Mouse (Mus musculus) intestine, embryonic 16.5 days (tissue): ENCODE measurements around the gene Mmp9. TPM values are rescaled to one million over a fixed set of nuclear protein-coding genes. Genes with fewer than 3 reads are reported as not detected.

Experiments
- ATAC-seq: fragments of 200-750 bp; cut with Nextera tagmentation; 2 replicates; pipeline ENCODE4 v1.8.0; 2017; ENCODE audit warnings: moderate TSS enrichment, moderate library complexity
- H3K27ac ChIP-seq: fragments of 300-500 bp; sonication (generic); 2 replicates; pipeline ENCODE4 v1.5.1; 2014; ENCODE audit warnings: mild to moderate bottlenecking, low read length
- H3K27me3 ChIP-seq: fragments of 300-500 bp; sonication (generic); replicated peaks from 2 replicates; pipeline ENCODE4 v1.6.1; 2014; ENCODE audit warnings: low read length, control low read depth, mixed read lengths; ENCODE audit not compliant: control insufficient read depth, insufficient read depth
- H3K36me3 ChIP-seq: fragments of 300-500 bp; sonication (generic); 2 replicates; pipeline ENCODE4 v1.6.1; 2014; ENCODE audit warnings: low read length, control low read depth; ENCODE audit not compliant: control insufficient read depth, insufficient read depth
- H3K4me1 ChIP-seq: fragments of 300-500 bp; sonication (generic); 2 replicates; pipeline ENCODE4 v1.6.1; 2014; ENCODE audit warnings: low read length, control low read depth, mixed read lengths; ENCODE audit not compliant: control insufficient read depth, insufficient read depth
- H3K4me2 ChIP-seq: fragments of 300-500 bp; sonication (generic); 2 replicates; pipeline ENCODE4 v1.6.1; 2014; ENCODE audit warnings: low read depth, low read length, control low read depth
- H3K4me3 ChIP-seq: fragments of 300-500 bp; sonication (generic); 2 replicates; pipeline ENCODE4 v1.5.1; 2014; ENCODE audit warnings: mild to moderate bottlenecking, low read length
- H3K9ac ChIP-seq: fragments of 300-500 bp; sonication (generic); 2 replicates; pipeline ENCODE4 v1.6.1; 2014; ENCODE audit warnings: low read depth, low read length
- H3K9me3 ChIP-seq: fragments of 300-500 bp; sonication (generic); 2 replicates; pipeline ENCODE4 v1.6.1; 2016; ENCODE audit warnings: low read length, control low read depth; ENCODE audit not compliant: control insufficient read depth
- WGBS: fragments of 180-500 bp; shearing (Covaris S2); extraction: QIAGEN DNeasy Blood & Tissue Kit; methylation state at CpG from one replicate; pipeline ENCODE4 v1.1.7; 2014; 5-methylcytosine and 5-hydroxymethylcytosine counted together
- polyA plus RNA-seq: library from polyadenylated mRNA; unstranded; fragments of >200 nt; fragmentation: Nextera tagmentation; extraction: Ambion mirVana; gene quantifications from 2 replicates; pipeline ENCODE4 v1.2.1, GENCODE M21; 2015

Gene Mmp9
- polyA plus RNA-seq, 1 experiment from 2014 or later, result 7.6 TPM

DNA sequence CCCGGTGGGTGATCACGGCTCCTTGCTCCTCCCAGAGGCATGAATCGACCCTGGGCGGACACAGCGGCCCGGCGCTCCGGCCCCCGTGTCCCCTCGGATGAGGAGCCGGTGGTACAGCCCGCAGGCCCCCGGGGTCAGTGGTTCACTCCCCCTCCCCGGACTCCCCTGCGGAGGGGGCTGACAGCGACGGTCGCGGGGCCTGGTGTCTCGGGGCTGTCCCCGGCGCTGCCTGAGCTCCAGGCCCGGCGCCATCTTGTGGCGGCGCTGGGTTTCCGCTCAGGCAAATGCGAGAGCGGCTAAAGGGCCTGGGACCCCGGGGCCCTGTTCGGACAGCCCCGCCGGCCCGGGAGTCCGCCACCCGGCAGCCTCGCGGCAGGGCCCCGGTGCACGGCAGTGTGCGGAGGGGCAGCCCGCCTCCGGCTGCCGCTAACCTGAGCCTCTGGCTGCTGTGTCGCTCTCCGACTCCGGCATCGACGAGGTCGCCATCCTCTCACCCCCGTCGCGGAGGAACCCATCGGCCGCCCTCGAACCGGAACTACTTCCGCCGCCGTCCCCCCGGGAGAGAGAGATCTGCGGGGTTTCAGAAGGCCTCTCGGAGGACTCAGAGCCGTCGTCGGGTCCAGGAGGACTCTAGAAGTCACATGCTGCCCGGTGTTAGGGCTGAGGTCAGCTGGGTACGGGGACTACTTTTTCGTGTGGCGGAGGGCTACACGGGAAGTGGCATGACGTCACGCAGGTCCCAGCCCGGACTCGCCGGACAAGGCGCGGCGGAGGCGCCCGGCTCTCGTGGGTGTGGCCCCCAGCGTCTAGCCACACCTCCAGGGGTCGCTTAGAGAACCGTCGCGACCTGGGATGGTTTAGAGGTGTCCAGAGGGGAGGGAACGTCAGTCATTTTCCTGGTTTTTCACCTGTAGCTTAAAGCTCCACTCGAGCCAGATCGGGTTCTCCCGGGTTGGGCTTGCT, 29.2 kb upstream of the Mmp9 start, which contains the start of gene Zfp335:
Zfp335 (minus strand) TSS at position 672 of the 963 bp plus-strand sequence.
- Histone ChIP-seq H3K27me3 (no peaks in the 10 kb centered on the region), H3K4me3 (peak within 1 kb of the TSS; percentile 93), H3K36me3 (peaks cover 28% of the 10 kb centered on the region), H3K4me1 (peaks cover 17% of the 10 kb centered on the region), H3K9ac (peak within 1 kb of the TSS; percentile 93), H3K27ac (peak within 1 kb of the TSS; percentile 98), H3K9me3 (peaks cover under 1% of the 10 kb centered on the region; the same call in 1 of the 2 replicates), H3K4me2 (peak within 1 kb of the TSS; percentile 69)
- under 1% methylated on average over 83 of the region's 91 CpGs for WGBS
- ATAC-seq, result peak; percentile 91

DNA sequence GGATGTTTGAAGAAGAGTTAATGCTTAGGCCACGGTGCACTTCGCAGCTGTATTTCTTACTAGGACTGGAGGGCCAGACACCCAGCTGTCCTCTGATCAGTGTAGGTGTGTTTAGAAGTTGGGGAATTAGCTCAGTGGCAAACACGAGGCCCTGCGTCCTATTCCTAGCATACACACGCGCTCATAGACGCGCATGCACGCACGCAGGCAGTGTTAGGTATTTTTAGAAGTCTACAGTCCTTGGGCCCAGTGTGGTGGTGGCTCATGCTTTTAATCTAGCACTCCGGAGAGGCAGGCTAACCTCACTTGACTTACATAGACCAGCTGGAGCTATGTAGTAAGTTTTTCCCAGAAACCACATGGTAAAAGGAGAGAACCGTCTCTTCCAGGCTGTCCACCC, 28.4 kb upstream of the Mmp9 start:
- Histone ChIP-seq H3K4me2 (peak overlapping the region; percentile 64), H3K27me3 (no peaks in the 10 kb centered on the region), H3K4me3 (peak overlapping the region; percentile 93), H3K4me1 (peaks cover 17% of the 10 kb centered on the region), H3K9ac (peak overlapping the region; percentile 93), H3K27ac (peak overlapping the region; percentile 98), H3K9me3 (no peaks in the 10 kb centered on the region), H3K36me3 (peaks cover 20% of the 10 kb centered on the region)
- ATAC-seq, result peak; percentile 52
- WGBS, result 6% methylated on average over 12 of the region's 12 CpGs

DNA sequence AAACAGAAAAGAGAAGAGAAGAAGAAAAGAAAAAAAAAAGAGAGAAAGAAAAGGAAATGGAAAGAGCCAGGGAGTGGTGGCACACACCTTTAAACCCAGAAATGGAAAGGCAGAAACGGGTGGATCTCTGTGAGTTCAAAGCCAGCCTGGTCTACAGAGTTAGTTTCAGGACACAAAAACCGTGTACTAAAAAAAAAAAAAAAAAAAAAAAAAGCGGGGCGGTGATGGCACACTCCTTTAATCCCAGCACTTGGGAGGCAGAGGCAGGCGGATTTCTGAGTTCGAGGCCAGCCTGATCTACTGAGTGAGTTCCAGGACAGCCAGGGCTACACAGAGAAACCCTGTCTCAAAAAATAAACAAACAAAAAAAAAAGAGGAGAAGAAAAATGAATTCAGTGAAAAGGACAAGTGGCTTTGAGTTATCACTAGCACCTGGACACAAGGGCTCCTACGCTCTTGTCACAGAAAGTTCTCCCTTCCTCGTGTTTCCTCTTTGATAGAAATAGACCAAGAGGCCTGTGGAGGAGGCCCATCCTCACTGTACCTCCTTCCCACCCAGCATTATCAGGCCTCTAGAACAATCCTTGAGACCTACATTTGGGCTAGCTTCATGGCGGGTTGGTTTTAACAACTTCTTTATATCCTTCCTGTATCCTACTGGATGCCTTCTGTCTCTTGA, 27.7 kb upstream of the Mmp9 start:
- no peaks in the 10 kb centered on the region for H3K9me3 ChIP-seq
- no peak for ATAC-seq
- peaks cover 17% of the 10 kb centered on the region for H3K4me1 ChIP-seq
- H3K4me2 ChIP-seq, result peak overlapping the region; percentile 64
- 82% methylated on average over 9 of the region's 9 CpGs for WGBS
- no peaks in the 10 kb centered on the region for H3K27me3 ChIP-seq
- H3K4me3 ChIP-seq, result no peak overlapping the region
- H3K9ac ChIP-seq, result peak overlapping the region; percentile 93; the same call in 1 of the 2 replicates
- H3K27ac ChIP-seq, result peak overlapping the region; percentile 98
- peaks cover 13% of the 10 kb centered on the region for H3K36me3 ChIP-seq

DNA sequence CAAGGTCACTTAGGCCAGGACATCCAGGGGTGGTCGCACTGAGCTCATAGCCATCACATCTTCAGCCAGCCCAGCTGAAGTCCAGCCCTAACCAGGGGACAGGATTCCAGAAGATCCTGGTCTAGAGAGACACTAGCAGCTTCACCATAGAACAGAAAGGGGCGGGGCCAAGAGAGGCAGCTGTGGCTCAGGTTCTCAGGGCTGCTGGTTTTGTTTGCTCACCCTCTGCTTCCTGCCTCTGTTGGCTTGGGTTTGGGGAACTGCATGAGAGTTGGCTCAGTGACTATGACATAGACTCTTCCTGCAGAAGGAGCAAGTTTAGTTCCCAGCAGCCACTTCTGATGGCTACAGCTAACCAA, 27.2 kb upstream of the Mmp9 start:
- H3K4me1 ChIP-seq, result peaks cover 17% of the 10 kb centered on the region
- peak overlapping the region; percentile 27; the same call in 1 of the 2 replicates for H3K27ac ChIP-seq
- no peak for ATAC-seq
- H3K4me3 ChIP-seq, result no peak overlapping the region
- H3K9me3 ChIP-seq, result no peaks in the 10 kb centered on the region
- peaks cover 8% of the 10 kb centered on the region for H3K36me3 ChIP-seq
- H3K4me2 ChIP-seq, result no peak overlapping the region
- no peaks in the 10 kb centered on the region for H3K27me3 ChIP-seq
- H3K9ac ChIP-seq, result no peak overlapping the region
- WGBS, result 75% methylated on average over 2 of the region's 2 CpGs

DNA sequence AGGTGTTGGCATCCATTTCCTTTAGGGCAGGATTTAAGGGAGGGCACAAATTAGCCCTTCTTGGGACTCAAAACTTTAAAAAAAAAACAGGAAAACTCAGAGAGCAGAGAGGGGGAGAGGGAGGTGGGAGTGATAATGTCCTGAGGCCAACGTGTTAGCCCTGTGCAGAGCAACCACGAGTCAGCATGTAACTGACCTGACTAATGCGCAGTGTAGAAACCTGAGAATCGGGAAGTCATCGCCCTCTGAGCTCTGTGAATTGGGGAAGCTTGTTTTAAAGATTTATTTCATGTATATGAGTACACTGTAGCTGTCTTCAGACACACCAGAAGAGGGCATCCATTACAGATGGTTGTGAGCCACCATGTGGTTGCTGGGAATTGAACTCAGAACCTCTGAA, 23.8 kb upstream of the Mmp9 start:
- ATAC-seq, result no peak
- no peak overlapping the region for H3K4me2 ChIP-seq
- H3K36me3 ChIP-seq, result 0 out of 2 replicates have a peak, but pooled peaks cover 3% of the 10 kb centered on the region
- no peak overlapping the region for H3K9ac ChIP-seq
- H3K27me3 ChIP-seq, result no peaks in the 10 kb centered on the region
- H3K9me3 ChIP-seq, result no peaks in the 10 kb centered on the region
- 84% methylated on average over 5 of the region's 5 CpGs for WGBS
- no peak overlapping the region for H3K4me3 ChIP-seq
- H3K27ac ChIP-seq, result no peak overlapping the region
- H3K4me1 ChIP-seq, result peaks cover 3% of the 10 kb centered on the region; the same call in 1 of the 2 replicates

DNA sequence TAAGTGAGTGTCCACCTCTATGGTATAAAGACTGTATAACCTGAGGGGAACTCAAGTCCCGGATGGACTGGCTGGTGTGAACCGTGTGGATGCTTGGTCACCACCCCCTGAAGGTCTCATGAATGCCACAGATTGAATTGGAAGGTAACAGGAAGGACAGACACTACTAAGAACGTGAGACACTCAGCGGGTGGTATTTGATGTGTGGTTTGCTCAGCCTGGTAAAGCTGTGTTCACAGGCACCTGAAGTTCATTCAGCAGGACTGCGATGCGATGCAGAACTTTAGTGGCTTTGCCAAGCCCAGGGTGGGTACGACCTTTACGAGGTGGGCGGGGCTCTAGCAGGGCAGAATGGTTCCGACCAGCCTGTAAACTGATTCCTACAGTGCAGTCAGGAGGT, 23.2 kb upstream of the Mmp9 start:
- H3K9ac ChIP-seq, result no peak overlapping the region
- H3K36me3 ChIP-seq, result 0 out of 2 replicates have a peak, but pooled peaks cover 3% of the 10 kb centered on the region
- ATAC-seq, result no peak
- no peak overlapping the region for H3K27ac ChIP-seq
- H3K4me3 ChIP-seq, result no peak overlapping the region
- no peaks in the 10 kb centered on the region for H3K27me3 ChIP-seq
- no peaks in the 10 kb centered on the region for H3K9me3 ChIP-seq
- WGBS, result 56% methylated on average over 10 of the region's 10 CpGs
- peaks cover under 1% of the 10 kb centered on the region; the same call in 1 of the 2 replicates for H3K4me1 ChIP-seq
- no peak overlapping the region for H3K4me2 ChIP-seq

DNA sequence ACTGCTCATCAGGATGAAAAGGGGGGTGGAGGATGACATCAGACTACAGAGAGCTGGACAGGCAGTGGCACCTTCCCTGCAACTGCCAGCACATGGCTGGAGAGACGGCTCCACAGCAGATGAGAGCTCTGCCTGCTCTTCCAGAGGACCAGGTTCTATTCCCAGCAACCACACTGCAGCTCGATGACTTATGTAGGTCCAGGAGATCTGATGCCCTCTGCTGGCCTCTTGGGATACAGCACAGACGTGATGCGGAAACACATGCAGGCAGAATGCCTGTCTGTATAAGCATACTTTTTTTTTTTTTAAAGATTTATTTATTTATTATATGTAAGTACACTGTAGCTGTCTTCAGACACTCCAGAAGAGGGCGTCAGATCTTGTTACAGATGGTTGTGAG, 22.3 kb upstream of the Mmp9 start:
- Histone ChIP-seq H3K4me2 (no peak overlapping the region), H3K27me3 (no peaks in the 10 kb centered on the region), H3K9me3 (no peaks in the 10 kb centered on the region), H3K36me3 (0 out of 2 replicates have a peak, but pooled peaks cover 3% of the 10 kb centered on the region), H3K4me1 (no peaks in the 10 kb centered on the region), H3K9ac (no peak overlapping the region), H3K27ac (no peak overlapping the region), H3K4me3 (no peak overlapping the region)
- no peak for ATAC-seq
- 70% methylated on average over 4 of the region's 5 CpGs for WGBS

DNA sequence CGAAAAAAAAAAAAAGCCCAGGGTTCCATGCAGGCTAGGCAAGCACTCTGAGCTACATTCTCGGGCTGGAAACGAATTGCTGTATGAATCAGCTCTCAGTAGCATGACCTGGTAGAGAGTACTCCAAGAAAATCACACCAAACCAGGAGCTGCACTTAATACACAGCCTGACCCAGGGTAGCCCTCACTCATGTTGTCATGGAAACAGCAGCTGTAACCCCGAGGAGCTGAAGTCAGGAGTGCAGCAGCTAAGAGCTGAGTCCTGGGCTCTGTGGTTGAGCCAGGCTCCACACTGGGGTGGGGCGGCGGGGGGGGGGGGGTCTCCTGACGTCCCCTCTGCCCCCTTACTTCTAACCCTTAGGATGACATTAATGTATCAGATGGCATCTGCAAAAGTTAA, 18.6 kb upstream of the Mmp9 start:
- H3K4me2 ChIP-seq, result no peak overlapping the region
- H3K9ac ChIP-seq, result no peak overlapping the region
- no peaks in the 10 kb centered on the region for H3K4me1 ChIP-seq
- H3K36me3 ChIP-seq, result 0 out of 2 replicates have a peak, but pooled peaks cover 3% of the 10 kb centered on the region
- no peaks in the 10 kb centered on the region for H3K27me3 ChIP-seq
- ATAC-seq, result no peak
- no peaks in the 10 kb centered on the region for H3K9me3 ChIP-seq
- no peak overlapping the region for H3K27ac ChIP-seq
- 64% methylated on average over 7 of the region's 7 CpGs for WGBS
- H3K4me3 ChIP-seq, result no peak overlapping the region

DNA sequence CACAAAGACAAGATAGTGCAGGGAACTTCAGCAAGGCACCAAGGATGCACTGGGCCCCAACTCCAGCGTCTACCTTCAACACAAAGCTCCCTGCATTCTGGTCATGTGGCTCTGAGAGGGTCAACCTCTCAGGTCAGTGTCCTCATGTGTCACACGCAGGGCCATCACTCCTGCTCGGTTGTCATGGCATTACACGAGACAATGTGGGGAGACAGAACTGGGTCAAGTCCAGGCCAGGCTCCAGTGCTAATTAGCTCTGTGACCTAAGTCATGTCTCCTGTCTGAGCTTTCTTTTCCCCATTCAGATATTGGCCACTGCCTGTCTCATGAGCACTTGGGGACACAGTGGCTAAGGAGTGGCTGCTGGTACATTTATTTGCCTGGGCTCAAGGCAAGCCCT, 17.3 kb upstream of the Mmp9 start:
- H3K27ac ChIP-seq, result no peak overlapping the region
- H3K9ac ChIP-seq, result no peak overlapping the region
- no peak overlapping the region for H3K4me2 ChIP-seq
- no peaks in the 10 kb centered on the region for H3K9me3 ChIP-seq
- H3K4me3 ChIP-seq, result no peak overlapping the region
- no peaks in the 10 kb centered on the region for H3K27me3 ChIP-seq
- WGBS, result 67% methylated on average over 4 of the region's 4 CpGs
- 0 out of 2 replicates have a peak, but pooled peaks cover 3% of the 10 kb centered on the region for H3K36me3 ChIP-seq
- ATAC-seq, result no peak
- H3K4me1 ChIP-seq, result no peaks in the 10 kb centered on the region
